Mouse (Mus musculus) forebrain, embryonic 14.5 days (tissue): ENCODE measurements around the gene Msi2. TPM values are rescaled to one million over a fixed set of nuclear protein-coding genes. Genes with fewer than 3 reads are reported as not detected.

Source experiments
- ATAC-seq: fragments of 200-750 bp; cut with Nextera tagmentation; 2 replicates; pipeline ENCODE4 v1.8.0; 2017; ENCODE audit warnings: mild to moderate bottlenecking, moderate library complexity
- DNase-seq: peaks from one replicate; pipeline ENCODE4 v3.0.0-alpha.2; 2015; ENCODE audit warnings: low spot score
- H3K27ac ChIP-seq: fragments of 300-500 bp; sonication (generic); 2 replicates; pipeline ENCODE4 v1.5.1; 2014; ENCODE audit warnings: low read depth, mild to moderate bottlenecking, control low read depth, low read length, moderate library complexity
- H3K27me3 ChIP-seq: fragments of 300-500 bp; sonication (generic); replicated peaks from 2 replicates; pipeline ENCODE4 v1.6.1; 2014; ENCODE audit warnings: low read length, control low read depth, mixed read lengths; ENCODE audit not compliant: control insufficient read depth, insufficient read depth
- H3K36me3 ChIP-seq: fragments of 300-500 bp; sonication (generic); 2 replicates; pipeline ENCODE4 v1.6.1; 2014; ENCODE audit warnings: low read length, control low read depth; ENCODE audit not compliant: control insufficient read depth, insufficient read depth
- H3K4me1 ChIP-seq: fragments of 300-500 bp; sonication (generic); 2 replicates; pipeline ENCODE4 v1.6.1; 2014; ENCODE audit warnings: antibody characterized with exemption, low read length, control low read depth; ENCODE audit not compliant: control insufficient read depth, insufficient read depth
- H3K4me2 ChIP-seq: fragments of 300-500 bp; sonication (generic); 2 replicates; pipeline ENCODE4 v1.6.1; 2014; ENCODE audit warnings: mild to moderate bottlenecking, control low read depth, low read length
- H3K4me3 ChIP-seq: fragments of 300-500 bp; sonication (generic); 2 replicates; pipeline ENCODE4 v1.5.1; 2014; ENCODE audit warnings: low read depth, low read length, control low read depth
- H3K9ac ChIP-seq: fragments of 300-500 bp; sonication (generic); 2 replicates; pipeline ENCODE4 v1.6.1; 2014; ENCODE audit warnings: mild to moderate bottlenecking, low read length, control low read depth, moderate library complexity
- H3K9me3 ChIP-seq: fragments of 300-500 bp; sonication (generic); replicated peaks from 2 replicates; pipeline ENCODE4 v1.6.1; 2016; ENCODE audit warnings: low read length, control low read depth, mixed read lengths; ENCODE audit not compliant: control insufficient read depth
- WGBS: fragments of 180-500 bp; shearing (Covaris S2); extraction: QIAGEN DNeasy Blood & Tissue Kit; methylation state at CpG from one replicate; pipeline ENCODE4 v1.1.7; 2014; 5-methylcytosine and 5-hydroxymethylcytosine counted together
- polyA plus RNA-seq: library from polyadenylated mRNA; unstranded; fragments of >200 nt; fragmentation: Nextera tagmentation; extraction: Ambion mirVana; gene quantifications from 2 replicates; pipeline ENCODE4 v1.2.1, GENCODE M21; 2014

Msi2 gene
- polyA plus RNA-seq, 1 experiment from 2014 or later = 19.9 TPM

- ATAC-seq (peak; percentile 56), DNase-seq (peak; percentile 91)
- H3K4me3 ChIP-seq = no peak overlapping the region
- peaks cover 65% of the 10 kb centered on the region for H3K4me1 ChIP-seq
- H3K27me3 ChIP-seq = no peaks in the 10 kb centered on the region
- peak overlapping the region; percentile 29 for H3K4me2 ChIP-seq
- H3K27ac ChIP-seq = peak overlapping the region; percentile 91
- WGBS = 4% methylated on average over 11 of the region's 11 CpGs
- peak overlapping the region; percentile 22; the same call in 1 of the 2 replicates for H3K9ac ChIP-seq
- no peaks in the 10 kb centered on the region for H3K36me3 ChIP-seq
- H3K9me3 ChIP-seq = no peaks in the 10 kb centered on the region
Measured at GRCm38 (mm10) chr11:88482636-88483035, 235.7 kb downstream of the Msi2 start.

DNA sequence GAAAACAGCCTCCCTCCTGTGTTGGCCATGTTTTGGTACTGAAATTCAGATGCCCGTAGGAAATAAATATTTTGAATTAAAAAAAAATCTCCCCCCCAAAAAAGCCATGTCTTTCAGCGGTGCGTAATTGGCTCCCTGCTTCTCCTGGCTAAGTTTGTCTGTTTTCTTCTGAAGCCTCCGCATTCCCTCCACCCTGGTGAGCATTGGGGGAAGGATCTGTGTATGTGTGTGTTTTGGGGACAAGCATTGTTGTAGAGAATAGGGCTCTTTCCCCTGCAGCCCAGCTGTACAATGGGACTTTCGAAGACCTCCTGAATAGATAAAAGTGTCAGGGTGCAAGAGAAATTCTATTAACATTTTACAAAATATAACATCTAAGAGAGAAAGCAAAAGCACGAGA lies 236.1 kb downstream of the Msi2 start:
- H3K4me2 ChIP-seq = peak overlapping the region; percentile 29
- DNase-seq = peak; percentile 75

DNA sequence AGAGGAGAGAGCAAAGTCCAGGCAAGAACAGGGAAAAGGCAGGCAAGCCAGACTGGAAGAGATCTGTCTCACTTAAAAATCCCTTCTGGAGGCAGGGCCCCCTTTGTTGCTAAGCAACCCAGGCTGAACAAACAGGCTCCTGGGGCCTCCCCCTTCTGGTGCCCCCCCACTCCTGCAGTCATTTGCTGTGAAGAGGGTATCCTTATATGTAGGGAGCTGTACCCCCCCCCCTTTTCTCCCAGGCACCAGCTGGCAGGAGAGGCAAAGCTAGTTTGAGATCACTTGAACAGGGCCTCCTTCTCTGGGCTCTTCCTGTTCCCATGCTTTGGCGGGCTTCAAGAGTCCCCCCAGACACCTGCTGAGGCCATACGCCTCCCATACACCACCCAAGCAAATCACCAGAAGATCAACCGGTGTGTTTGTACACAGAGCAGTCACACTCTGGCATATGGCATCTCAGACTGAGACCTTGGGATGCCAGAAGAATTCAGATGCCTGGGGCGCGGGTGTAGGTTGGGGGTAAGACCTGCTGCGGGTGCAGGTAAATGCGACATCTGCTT lies 236.6 kb downstream of the Msi2 start:
- 3% methylated on average over 7 of the region's 7 CpGs for WGBS
- no peak overlapping the region for H3K4me3 ChIP-seq
- peaks cover 65% of the 10 kb centered on the region for H3K4me1 ChIP-seq
- H3K27ac ChIP-seq = peak overlapping the region; percentile 91
- H3K4me2 ChIP-seq = peak overlapping the region; percentile 29
- no peaks in the 10 kb centered on the region for H3K27me3 ChIP-seq
- DNase-seq (peak; percentile 95), ATAC-seq (peak; percentile 91)
- H3K9me3 ChIP-seq = no peaks in the 10 kb centered on the region
- H3K36me3 ChIP-seq = no peaks in the 10 kb centered on the region
- peak overlapping the region; percentile 17; the same call in 1 of the 2 replicates for H3K9ac ChIP-seq

More for the DNA sequence above, 236.1 kb downstream of the Msi2 start:
- Histone ChIP-seq H3K4me3 (no peak overlapping the region), H3K36me3 (no peaks in the 10 kb centered on the region), H3K9ac (no peak overlapping the region), H3K9me3 (no peaks in the 10 kb centered on the region), H3K27me3 (no peaks in the 10 kb centered on the region), H3K4me1 (peaks cover 65% of the 10 kb centered on the region), H3K27ac (peak overlapping the region; percentile 91)
- 2% methylated on average over 6 of the region's 6 CpGs for WGBS
- peak; percentile 41; the same call in 1 of the 2 replicates for ATAC-seq

DNA sequence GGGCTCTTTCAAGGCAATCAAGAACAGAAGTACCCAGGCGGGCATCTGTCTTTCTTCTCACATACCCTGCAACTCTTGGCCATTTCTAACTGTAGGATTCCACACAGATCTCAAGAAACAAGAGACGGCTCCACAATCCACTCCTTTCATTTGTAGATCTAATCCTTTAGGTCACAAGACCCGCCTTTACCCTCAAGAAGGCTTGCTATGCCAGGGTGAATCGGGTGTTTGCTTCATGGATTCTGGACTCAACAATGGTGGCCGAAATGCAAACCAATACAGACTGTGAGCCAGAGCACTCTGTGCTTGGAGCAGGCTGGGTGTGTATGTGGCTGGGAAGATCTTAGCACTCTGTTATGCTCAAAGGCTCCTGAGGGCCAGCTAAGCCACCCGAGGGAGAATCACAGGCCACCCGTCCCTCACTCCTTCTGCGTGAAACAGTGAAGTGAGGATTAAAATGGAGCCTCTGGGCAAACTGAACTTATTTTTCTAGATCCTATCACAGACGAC lies 237.2 kb downstream of the Msi2 start:
- H3K4me1 ChIP-seq = peaks cover 65% of the 10 kb centered on the region
- H3K4me3 ChIP-seq = no peak overlapping the region
- ATAC-seq (peak; percentile 35), DNase-seq (no peak)
- no peaks in the 10 kb centered on the region for H3K36me3 ChIP-seq
- H3K27ac ChIP-seq = peak overlapping the region; percentile 91
- no peaks in the 10 kb centered on the region for H3K27me3 ChIP-seq
- H3K9ac ChIP-seq = peak overlapping the region; percentile 17; the same call in 1 of the 2 replicates
- peak overlapping the region; percentile 29 for H3K4me2 ChIP-seq
- no peaks in the 10 kb centered on the region for H3K9me3 ChIP-seq
- 13% methylated on average over 9 of the region's 9 CpGs for WGBS

GRCm38 (mm10) chr11:88479498-88479897 lies 238.8 kb downstream of the Msi2 start:
- Histone ChIP-seq H3K4me1 (peaks cover 61% of the 10 kb centered on the region), H3K27me3 (no peaks in the 10 kb centered on the region), H3K27ac (0 out of 2 replicates have a peak overlapping the region, but pooled peaks have one; percentile 34), H3K4me2 (no peak overlapping the region), H3K36me3 (no peaks in the 10 kb centered on the region), H3K9me3 (no peaks in the 10 kb centered on the region), H3K4me3 (no peak overlapping the region), H3K9ac (no peak overlapping the region)
- DNase-seq (peak; percentile 42), ATAC-seq (no peak)
- WGBS = 71% methylated on average over 5 of the region's 5 CpGs

- 38% methylated on average over 4 of the region's 4 CpGs for WGBS
- Histone ChIP-seq H3K27me3 (no peaks in the 10 kb centered on the region), H3K9ac (no peak overlapping the region), H3K9me3 (no peaks in the 10 kb centered on the region), H3K4me2 (no peak overlapping the region), H3K4me1 (peaks cover 45% of the 10 kb centered on the region), H3K27ac (no peak overlapping the region; the same call in 1 of the 2 replicates), H3K36me3 (no peaks in the 10 kb centered on the region), H3K4me3 (no peak overlapping the region)
- DNase-seq = peak; percentile 70
- ATAC-seq = peak; percentile 33; the same call in 1 of the 2 replicates
Measured at GRCm38 (mm10) chr11:88474889-88475440, 243.3 kb downstream of the Msi2 start.

DNA sequence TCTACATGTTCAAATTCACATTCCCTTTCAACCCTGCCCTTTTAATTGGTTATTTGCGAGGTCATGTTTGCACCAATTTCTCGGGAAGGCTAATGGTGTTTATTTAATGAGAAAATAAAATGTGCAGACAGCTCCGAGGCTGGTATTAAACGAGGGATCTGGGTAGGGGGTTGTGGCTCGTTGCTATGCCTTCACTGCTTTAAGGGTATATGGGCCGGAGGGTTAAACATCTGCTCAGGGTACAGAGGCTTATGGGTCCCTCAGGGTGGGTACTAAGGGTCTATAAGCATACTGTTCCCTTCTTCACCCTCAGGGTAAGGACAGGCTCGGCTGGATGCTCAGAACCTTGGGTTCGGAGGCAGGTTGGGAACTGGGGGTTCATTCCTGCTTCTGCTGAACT lies 245.6 kb downstream of the Msi2 start:
- Histone ChIP-seq H3K36me3 (0 out of 2 replicates have a peak, but pooled peaks cover 2% of the 10 kb centered on the region), H3K4me1 (peaks cover 40% of the 10 kb centered on the region), H3K27me3 (no peaks in the 10 kb centered on the region), H3K9ac (no peak overlapping the region), H3K4me2 (no peak overlapping the region), H3K9me3 (no peaks in the 10 kb centered on the region), H3K4me3 (no peak overlapping the region), H3K27ac (no peak overlapping the region; the same call in 1 of the 2 replicates)
- no peak for DNase-seq
- no peak for ATAC-seq
- WGBS = 20% methylated on average over 8 of the region's 8 CpGs

- Histone ChIP-seq H3K4me3 (no peak overlapping the region), H3K9ac (no peak overlapping the region), H3K36me3 (0 out of 2 replicates have a peak, but pooled peaks cover 2% of the 10 kb centered on the region), H3K9me3 (no peaks in the 10 kb centered on the region), H3K4me1 (peaks cover 42% of the 10 kb centered on the region), H3K4me2 (no peak overlapping the region), H3K27me3 (no peaks in the 10 kb centered on the region), H3K27ac (peak overlapping the region; percentile 56; the same call in 1 of the 2 replicates)
- ATAC-seq = peak; percentile 40; the same call in 1 of the 2 replicates
- 9% methylated on average over 12 of the region's 12 CpGs for WGBS
- peak; percentile 71 for DNase-seq
Measured at GRCm38 (mm10) chr11:88471981-88472647, 246.2 kb downstream of the Msi2 start.
